Mouse (Mus musculus) limb, embryonic 14.5 days (tissue): ENCODE measurements at regions not wholly inside any gene's neighbourhood (a gene's known extent, or its start where the extent isn't known, plus 50 kb on each side); places are given as distances from the start of the nearest gene placed in this dataset.

Experiments used
- ATAC-seq: fragments of 200-750 bp; cut with Nextera tagmentation; 2 replicates; pipeline ENCODE4 v1.8.0; 2017; ENCODE audit warnings: low read depth, moderate number of reproducible peaks, moderate TSS enrichment; ENCODE audit not compliant: low FRiP score
- DNase-seq: peaks from one replicate; pipeline ENCODE4 v3.0.0-alpha.2; 2015; ENCODE audit warnings: low spot score
- H3K27ac ChIP-seq: fragments of 300-500 bp; sonication (generic); replicated peaks from 2 replicates; pipeline ENCODE4 v1.5.1; 2014; ENCODE audit warnings: low read depth, mild to moderate bottlenecking, low read length, moderate library complexity, mixed read lengths
- H3K27me3 ChIP-seq: fragments of 300-500 bp; sonication (generic); 2 replicates; pipeline ENCODE4 v1.6.1; 2014; ENCODE audit warnings: low read length, mixed read lengths; ENCODE audit not compliant: control insufficient read depth, insufficient read depth
- H3K36me3 ChIP-seq: fragments of 300-500 bp; sonication (generic); 2 replicates; pipeline ENCODE4 v1.6.1; 2014; ENCODE audit warnings: mild to moderate bottlenecking, low read length, moderate library complexity, mixed read lengths; ENCODE audit not compliant: control insufficient read depth, insufficient read depth
- H3K4me1 ChIP-seq: fragments of 300-500 bp; sonication (generic); 2 replicates; pipeline ENCODE4 v1.6.1; 2014; ENCODE audit warnings: antibody characterized with exemption, low read length, mixed read lengths; ENCODE audit not compliant: control insufficient read depth, insufficient read depth
- H3K4me2 ChIP-seq: fragments of 300-500 bp; sonication (generic); replicated peaks from 2 replicates; pipeline ENCODE4 v1.6.1; 2014; ENCODE audit warnings: low read depth, mild to moderate bottlenecking, low read length, moderate library complexity; ENCODE audit not compliant: severe bottlenecking
- H3K4me3 ChIP-seq: fragments of 300-500 bp; sonication (generic); replicated peaks from 2 replicates; pipeline ENCODE4 v1.5.1; 2014; ENCODE audit warnings: low read length
- H3K9ac ChIP-seq: fragments of 300-500 bp; sonication (generic); 2 replicates; pipeline ENCODE4 v1.6.1; 2014; ENCODE audit warnings: mild to moderate bottlenecking, low read depth, low read length, moderate library complexity; ENCODE audit not compliant: severe bottlenecking
- H3K9me3 ChIP-seq: fragments of 300-500 bp; sonication (generic); 2 replicates; pipeline ENCODE4 v1.6.1; 2016; ENCODE audit warnings: low read length; ENCODE audit not compliant: control insufficient read depth
- POLR2A ChIP-seq: fragments of 200-500 bp; IDR thresholded peaks from 2 replicates; pipeline ENCODE4 v1.8.0; 2012; ENCODE audit warnings: inconsistent platforms, mild to moderate bottlenecking, moderate library complexity, borderline replicate concordance; ENCODE audit not compliant: insufficient read depth, insufficient read length; ENCODE audit errors: extremely low read depth
- WGBS: fragments of 180-500 bp; shearing (Covaris S2); extraction: QIAGEN DNeasy Blood & Tissue Kit; methylation state at CpG from one replicate; pipeline ENCODE4 v1.1.7; 2014; 5-methylcytosine and 5-hydroxymethylcytosine counted together

- Histone ChIP-seq H3K4me3 (no peak overlapping the region), H3K27me3 (no peaks in the 10 kb centered on the region), H3K27ac (no peak overlapping the region), H3K9ac (no peak overlapping the region), H3K4me2 (no peak overlapping the region), H3K36me3 (no peaks in the 10 kb centered on the region), H3K4me1 (no peaks in the 10 kb centered on the region), H3K9me3 (no peaks in the 10 kb centered on the region)
- no peak for ATAC-seq
- 44% methylated on average over 1 of the region's 1 CpGs for WGBS
- TF ChIP-seq POLR2A = no peak
- no peak for DNase-seq
Measured at GRCm38 (mm10) chr8:27837903-27838302, 390.4 kb downstream of the Poteg start.

- Histone ChIP-seq H3K9ac (no peak overlapping the region), H3K36me3 (no peaks in the 10 kb centered on the region), H3K9me3 (no peaks in the 10 kb centered on the region), H3K4me3 (no peak overlapping the region), H3K27me3 (no peaks in the 10 kb centered on the region), H3K27ac (no peak overlapping the region), H3K4me2 (no peak overlapping the region), H3K4me1 (0 out of 2 replicates have a peak, but pooled peaks cover 2% of the 10 kb centered on the region)
- DNase-seq = no peak
- no peak for ATAC-seq
- no peak for TF ChIP-seq POLR2A
- WGBS = 33% methylated on average over 1 of the region's 1 CpGs
Measured at GRCm38 (mm10) chr8:27866468-27866995, 419.1 kb downstream of the Poteg start.

GRCm38 (mm10) chr8:27868591-27868990 is 421.1 kb downstream of the Poteg start:
- no peaks in the 10 kb centered on the region for H3K4me1 ChIP-seq
- 84% methylated on average over 7 of the region's 7 CpGs for WGBS
- no peak for TF ChIP-seq POLR2A
- ATAC-seq (no peak), DNase-seq (no peak)
- H3K4me2 ChIP-seq = no peak overlapping the region
- no peak overlapping the region for H3K9ac ChIP-seq
- H3K9me3 ChIP-seq = no peaks in the 10 kb centered on the region
- no peak overlapping the region for H3K27ac ChIP-seq
- H3K36me3 ChIP-seq = no peaks in the 10 kb centered on the region
- no peak overlapping the region for H3K4me3 ChIP-seq
- no peaks in the 10 kb centered on the region for H3K27me3 ChIP-seq

GRCm38 (mm10) chr8:27877691-27878264 is 430.3 kb downstream of the Poteg start:
- Histone ChIP-seq H3K4me2 (no peak overlapping the region), H3K4me3 (no peak overlapping the region), H3K9ac (no peak overlapping the region), H3K27ac (no peak overlapping the region), H3K27me3 (no peaks in the 10 kb centered on the region), H3K9me3 (no peaks in the 10 kb centered on the region), H3K36me3 (no peaks in the 10 kb centered on the region), H3K4me1 (0 out of 2 replicates have a peak, but pooled peaks cover 3% of the 10 kb centered on the region)
- TF ChIP-seq POLR2A = no peak
- ATAC-seq = 0 out of 2 replicates have a peak, but pooled peaks have one; percentile 23
- no peak for DNase-seq

- DNase-seq = no peak
- 84% methylated on average over 6 of the region's 6 CpGs for WGBS
Measured at GRCm38 (mm10) chr8:27889292-27889691, 441.8 kb downstream of the Poteg start.

More at GRCm38 (mm10) chr8:27889292-27889691, 441.8 kb downstream of the Poteg start:
- Histone ChIP-seq H3K4me2 (no peak overlapping the region), H3K4me3 (no peak overlapping the region), H3K27me3 (no peaks in the 10 kb centered on the region), H3K9ac (no peak overlapping the region), H3K36me3 (no peaks in the 10 kb centered on the region), H3K27ac (no peak overlapping the region), H3K4me1 (no peaks in the 10 kb centered on the region), H3K9me3 (no peaks in the 10 kb centered on the region)
- TF ChIP-seq POLR2A = no peak
- ATAC-seq = no peak
